Mouse (Mus musculus) stomach, postnatal 0 days (tissue): ENCODE results near the gene Tubd1. TPM values are rescaled to one million over a fixed set of nuclear protein-coding genes. Genes with fewer than 3 reads are reported as not detected.
"Not testable (repeated sequence)": the region's sequence is repeated elsewhere in the genome, so short reads cannot be mapped to it uniquely, and the experiment has no call there.

Experiments used
- ATAC-seq: fragments of 200-750 bp; cut with Nextera tagmentation; 2 replicates; pipeline ENCODE4 v1.8.0; 2017; ENCODE audit not compliant: low FRiP score, low TSS enrichment
- DNase-seq: peaks from one replicate; pipeline ENCODE4 v3.0.0-alpha.2; 2016; ENCODE audit warnings: low spot score
- H3K27ac ChIP-seq: fragments of 300-500 bp; sonication (generic); replicated peaks from 2 replicates; pipeline ENCODE4 v1.5.1; 2014; ENCODE audit warnings: mild to moderate bottlenecking, control low read depth
- H3K27me3 ChIP-seq: fragments of 300-500 bp; sonication (generic); 2 replicates; pipeline ENCODE4 v1.6.1; 2014; ENCODE audit warnings: low read length; ENCODE audit not compliant: control insufficient read depth, insufficient read depth
- H3K36me3 ChIP-seq: fragments of 300-500 bp; sonication (generic); 2 replicates; pipeline ENCODE4 v1.6.1; 2014; ENCODE audit warnings: low read length, mixed read lengths; ENCODE audit not compliant: control insufficient read depth, insufficient read depth
- H3K4me1 ChIP-seq: fragments of 300-500 bp; sonication (generic); replicated peaks from 2 replicates; pipeline ENCODE4 v1.6.1; 2014; ENCODE audit warnings: antibody characterized with exemption; ENCODE audit not compliant: control insufficient read depth, insufficient read depth
- H3K4me2 ChIP-seq: fragments of 300-500 bp; sonication (generic); replicated peaks from 2 replicates; pipeline ENCODE4 v1.6.1; 2014; ENCODE audit warnings: low read depth, mild to moderate bottlenecking, control low read depth, moderate library complexity
- H3K4me3 ChIP-seq: fragments of 300-500 bp; sonication (generic); 2 replicates; pipeline ENCODE4 v1.5.1; 2014; ENCODE audit warnings: low read depth, low read length, control low read depth
- H3K9ac ChIP-seq: fragments of 300-500 bp; sonication (generic); 2 replicates; pipeline ENCODE4 v1.6.1; 2014; ENCODE audit warnings: mild to moderate bottlenecking, low read length, control low read depth, mixed read lengths
- H3K9me3 ChIP-seq: fragments of 300-500 bp; sonication (generic); 2 replicates; pipeline ENCODE4 v1.6.1; 2016; ENCODE audit warnings: low read length; ENCODE audit not compliant: control insufficient read depth
- CTCF ChIP-seq: IDR thresholded peaks from 2 replicates; pipeline ENCODE4 v1.5.1; 2016; ENCODE audit warnings: antibody characterized with exemption, low read depth, mild to moderate bottlenecking, moderate library complexity
- EP300 ChIP-seq: optimal IDR thresholded peaks from 2 replicates; pipeline ENCODE3; 2016; ENCODE audit warnings: antibody characterized with exemption
- WGBS: fragments of 180-500 bp; shearing (Covaris S2); extraction: QIAGEN DNeasy Blood & Tissue Kit; methylation state at CpG from one replicate; pipeline ENCODE4 v1.1.7; 2014; 5-methylcytosine and 5-hydroxymethylcytosine counted together
- polyA plus RNA-seq: library from polyadenylated mRNA; unstranded; fragments of >200 nt; fragmentation: Nextera tagmentation; extraction: Ambion mirVana; gene quantifications from 2 replicates; pipeline ENCODE4 v1.2.1, GENCODE M21; 2015

Gene Tubd1
- polyA plus RNA-seq, 1 experiment from 2014 or later = 7.8 TPM

DNA sequence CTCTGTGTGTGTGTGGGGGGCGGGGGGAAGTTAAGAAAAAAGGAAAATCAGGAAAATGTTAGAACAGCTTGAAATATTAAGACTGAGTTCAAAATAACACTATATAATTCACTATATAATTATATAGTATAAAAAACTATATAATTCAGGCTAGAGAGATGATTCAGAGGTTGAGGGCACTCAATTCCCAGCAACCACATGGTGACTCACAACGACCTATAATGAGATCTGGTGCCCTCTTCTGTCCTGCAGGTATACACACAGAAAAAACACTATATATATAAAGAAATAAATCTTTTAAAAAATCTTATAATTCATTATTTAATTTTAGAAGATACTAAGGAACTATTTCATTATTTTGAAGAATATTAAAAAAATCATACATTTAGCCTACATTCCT is 36.8 kb upstream of the Tubd1 start:
- Histone ChIP-seq H3K27me3 (no peaks in the 10 kb centered on the region), H3K27ac (no peak overlapping the region), H3K36me3 (peaks cover 27% of the 10 kb centered on the region), H3K4me3 (no peak overlapping the region), H3K9ac (no peak overlapping the region), H3K9me3 (no peaks in the 10 kb centered on the region), H3K4me2 (no peak overlapping the region), H3K4me1 (no peaks in the 10 kb centered on the region)
- 89% methylated on average over 2 of the region's 2 CpGs for WGBS
- DNase-seq (no peak), ATAC-seq (no peak)
- TF ChIP-seq EP300 (no peak), CTCF (no peak)

- Histone ChIP-seq H3K4me2 (no peak overlapping the region), H3K36me3 (peaks cover 12% of the 10 kb centered on the region), H3K9me3 (no peaks in the 10 kb centered on the region), H3K27ac (no peak overlapping the region), H3K9ac (no peak overlapping the region), H3K27me3 (no peaks in the 10 kb centered on the region), H3K4me1 (no peaks in the 10 kb centered on the region), H3K4me3 (no peak overlapping the region)
- 83% methylated on average over 3 of the region's 3 CpGs for WGBS
- no peak for ATAC-seq
- DNase-seq = no peak
- no peak for TF ChIP-seq CTCF
- TF ChIP-seq EP300 = no peak
Measured at GRCm38 (mm10) chr11:86516620-86517019, 28.2 kb upstream of the Tubd1 start.

DNA sequence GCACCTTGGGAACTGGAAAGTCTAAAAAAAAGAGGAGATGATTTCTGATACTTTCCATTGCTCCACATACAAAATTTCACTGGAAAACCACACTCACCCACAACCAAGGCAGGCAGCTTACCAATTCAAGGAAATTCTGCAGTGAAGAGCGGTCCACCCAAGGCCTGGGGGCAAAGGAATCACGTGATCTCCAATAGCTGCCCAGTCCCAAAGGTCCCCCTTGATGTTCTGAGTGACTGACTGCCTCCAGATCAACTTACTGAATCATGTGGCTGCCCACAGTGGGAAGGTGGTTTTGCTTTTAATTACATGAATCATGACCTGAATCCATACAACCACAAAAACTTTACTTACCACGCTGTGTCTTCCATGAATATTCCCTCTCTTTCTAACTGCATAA is 27.6 kb upstream of the Tubd1 start:
- ATAC-seq (no peak), DNase-seq (no peak)
- Histone ChIP-seq H3K4me3 (no peak overlapping the region), H3K4me1 (no peaks in the 10 kb centered on the region), H3K4me2 (no peak overlapping the region), H3K27ac (no peak overlapping the region), H3K9me3 (no peaks in the 10 kb centered on the region), H3K36me3 (peaks cover 11% of the 10 kb centered on the region), H3K27me3 (no peaks in the 10 kb centered on the region), H3K9ac (no peak overlapping the region)
- TF ChIP-seq EP300 = no peak
- TF ChIP-seq CTCF = no peak
- over 99% methylated on average over 3 of the region's 3 CpGs for WGBS

- WGBS = 87% methylated on average over 7 of the region's 7 CpGs
- Histone ChIP-seq H3K4me3 (no peak overlapping the region), H3K4me2 (no peak overlapping the region), H3K27me3 (no peaks in the 10 kb centered on the region), H3K4me1 (no peaks in the 10 kb centered on the region), H3K36me3 (peaks cover 21% of the 10 kb centered on the region), H3K9ac (no peak overlapping the region), H3K9me3 (no peaks in the 10 kb centered on the region), H3K27ac (no peak overlapping the region)
- TF ChIP-seq CTCF (no peak), EP300 (no peak)
- ATAC-seq (no peak), DNase-seq (no peak)
Measured at GRCm38 (mm10) chr11:86519751-86520150, 25.0 kb upstream of the Tubd1 start.

- H3K4me3 ChIP-seq = no peak overlapping the region
- DNase-seq (no peak), ATAC-seq (no peak)
- peaks cover 20% of the 10 kb centered on the region for H3K36me3 ChIP-seq
- no peak overlapping the region for H3K27ac ChIP-seq
- no peak for TF ChIP-seq CTCF
- WGBS = 91% methylated on average over 4 of the region's 4 CpGs
- H3K27me3 ChIP-seq = no peaks in the 10 kb centered on the region
- H3K4me2 ChIP-seq = no peak overlapping the region
- no peaks in the 10 kb centered on the region for H3K9me3 ChIP-seq
- no peaks in the 10 kb centered on the region for H3K4me1 ChIP-seq
- no peak overlapping the region for H3K9ac ChIP-seq
Measured at GRCm38 (mm10) chr11:86527528-86527927, 17.3 kb upstream of the Tubd1 start.

DNA sequence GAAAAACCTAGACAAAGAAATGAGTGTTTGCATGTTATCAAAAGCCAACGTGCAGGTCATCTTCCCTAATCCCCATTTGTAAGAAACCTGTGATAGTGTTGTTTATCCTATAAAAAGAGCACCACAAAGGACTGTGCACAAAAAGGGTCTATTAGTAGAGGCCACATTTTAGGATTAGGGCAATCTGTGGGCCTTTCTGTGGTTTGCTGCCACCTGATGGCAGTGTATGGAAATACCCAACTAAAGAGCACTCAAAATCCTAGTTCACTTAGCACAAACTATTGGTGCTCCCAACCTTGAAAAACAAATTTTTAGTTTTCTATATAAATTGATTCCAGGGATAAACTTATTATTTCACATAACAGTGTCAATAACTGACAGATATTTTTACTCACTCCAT is 12.0 kb upstream of the Tubd1 start:
- no peak overlapping the region for H3K4me3 ChIP-seq
- H3K4me2 ChIP-seq = no peak overlapping the region
- H3K9ac ChIP-seq = no peak overlapping the region
- peak; percentile 26 for DNase-seq
- no peaks in the 10 kb centered on the region for H3K27me3 ChIP-seq
- ATAC-seq = no peak
- H3K27ac ChIP-seq = no peak overlapping the region
- TF ChIP-seq EP300 (no peak), CTCF (peak; percentile 71)
- no peaks in the 10 kb centered on the region for H3K9me3 ChIP-seq
- peaks cover 7% of the 10 kb centered on the region; the same call in 1 of the 2 replicates for H3K36me3 ChIP-seq
- 47% methylated on average over 1 of the region's 1 CpGs for WGBS
- H3K4me1 ChIP-seq = no peaks in the 10 kb centered on the region

GRCm38 (mm10) chr11:86533302-86533701 is 11.5 kb upstream of the Tubd1 start:
- WGBS = 92% methylated on average over 6 of the region's 6 CpGs
- H3K27ac ChIP-seq, ATAC-seq, H3K9ac ChIP-seq, H3K9me3 ChIP-seq, H3K36me3 ChIP-seq, H3K4me3 ChIP-seq, DNase-seq, H3K4me1 ChIP-seq, H3K27me3 ChIP-seq, H3K4me2 ChIP-seq: not testable (repeated sequence)
